Mouse (Mus musculus): Measurements from ENCODE around the gene Slc2a1.

Gene Slc2a1

GRCm38 (mm10) chr4:119157891-119158290 lies 49.4 kb downstream of the Slc2a1 start:
- in situ Hi-C loops (cut with MboI; ENCODE audit: low pct_unique_long_range_greater_than_20kb in 1 of 2, low sequenced_read_pairs in 2 of 2, unreplicated experiment in 1 of 2), result loop anchor here (25.0 kb wide), 3 partner anchors 421 to 546 kb away; partner anchors contain the start of genes Cfap57 (in 1 of the 2), Ebna1bp2 (in 1 of the 2) and Olfr1339 (in 1 of the 2)

DNA sequence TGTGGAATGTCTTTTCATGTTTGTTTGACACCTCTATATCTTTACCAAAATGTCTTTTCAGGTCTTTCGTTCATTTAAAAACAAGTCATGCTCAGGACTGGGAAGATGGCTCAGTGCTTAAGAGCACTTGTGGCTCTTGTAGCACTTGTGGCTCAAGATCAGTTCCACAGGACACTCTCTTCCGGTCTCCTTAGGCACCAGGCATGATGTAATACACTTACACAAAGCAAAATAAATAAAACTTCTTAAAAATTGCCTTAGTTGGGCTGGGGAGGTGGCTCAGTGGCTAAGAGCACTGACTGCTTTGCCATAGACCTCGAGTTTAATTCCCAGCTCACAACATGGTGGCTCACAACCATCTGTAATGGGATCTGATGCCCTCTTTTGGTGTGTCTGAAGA lies 52.8 kb downstream of the Slc2a1 start:
- in situ Hi-C loops (cut with MboI; ENCODE audit: low pct_unique_long_range_greater_than_20kb in 1 of 2, low sequenced_read_pairs in 2 of 2, unreplicated experiment in 1 of 2), result loop anchor here (25.0 kb wide), 3 partner anchors 424 to 549 kb away; partner anchors contain the start of genes Cfap57 (in 1 of the 2), Ebna1bp2 (in 1 of the 2) and Olfr1339 (in 1 of the 2)

- in situ Hi-C loops (cut with MboI; ENCODE audit: low pct_unique_long_range_greater_than_20kb in 1 of 2, low sequenced_read_pairs in 2 of 2, unreplicated experiment in 1 of 2), result loop anchor here (25.0 kb wide), 3 partner anchors 426 to 551 kb away; partner anchors contain the start of genes Cfap57 (in 1 of the 2), Ebna1bp2 (in 1 of the 2) and Olfr1339 (in 1 of the 2)
Measured at GRCm38 (mm10) chr4:119162990-119163389, 54.5 kb downstream of the Slc2a1 start.

DNA sequence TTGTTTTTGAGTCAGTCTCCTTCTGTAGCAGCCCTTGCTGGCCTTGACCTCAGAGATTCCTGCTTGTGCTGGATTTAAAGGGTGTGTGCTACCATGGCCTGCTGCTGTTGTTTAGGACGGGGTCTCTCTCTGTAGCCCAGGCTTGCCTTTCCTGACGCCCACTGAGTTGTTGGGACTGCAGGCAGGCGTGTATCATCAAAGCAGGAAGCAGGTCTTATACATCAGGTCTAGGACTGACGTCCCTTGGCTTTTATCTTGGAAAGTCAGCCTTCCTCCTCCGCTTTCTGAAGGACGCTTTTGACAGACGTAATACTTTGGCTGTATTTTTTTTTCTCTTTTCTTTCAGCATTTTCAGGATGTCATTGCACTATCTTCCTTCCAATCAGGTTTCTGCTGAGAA lies 57.4 kb downstream of the Slc2a1 start:
- in situ Hi-C loops (cut with MboI; ENCODE audit: low pct_unique_long_range_greater_than_20kb in 1 of 2, low sequenced_read_pairs in 2 of 2, unreplicated experiment in 1 of 2), result loop anchor here (5.0 to 25.0 kb wide), 4 partner anchors 159 to 554 kb away; partner anchors contain the start of genes Cfap57 (in 1 of the 2), Ebna1bp2 (in 1 of the 2) and Olfr1339 (in 1 of the 2)

DNA sequence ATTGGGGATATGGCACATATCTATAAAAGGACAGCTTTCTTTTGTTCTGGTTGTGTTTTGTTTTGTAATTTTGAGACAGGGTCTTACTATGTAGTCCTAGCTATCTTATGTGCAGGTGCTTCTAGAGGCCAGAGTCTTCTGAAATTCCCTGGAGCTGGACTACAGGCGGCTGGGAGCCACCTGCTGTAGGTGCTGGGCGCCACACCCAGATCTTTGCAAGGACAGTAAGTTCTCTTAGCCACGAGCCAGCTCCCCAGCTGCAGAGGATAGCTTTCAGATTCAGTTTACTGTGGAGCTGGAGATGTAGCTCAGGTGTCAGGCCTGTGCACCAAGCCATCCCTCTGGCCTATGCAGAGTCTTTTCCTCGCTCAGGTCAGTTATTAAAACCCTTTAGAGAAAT lies 58.6 kb downstream of the Slc2a1 start:
- in situ Hi-C loops (cut with MboI; ENCODE audit: low pct_unique_long_range_greater_than_20kb in 1 of 2, low sequenced_read_pairs in 2 of 2, unreplicated experiment in 1 of 2), result loop anchor here (5.0 to 25.0 kb wide), 4 partner anchors 160 to 555 kb away; partner anchors contain the start of genes Cfap57 (in 1 of the 2), Ebna1bp2 (in 1 of the 2) and Olfr1339 (in 1 of the 2)

DNA sequence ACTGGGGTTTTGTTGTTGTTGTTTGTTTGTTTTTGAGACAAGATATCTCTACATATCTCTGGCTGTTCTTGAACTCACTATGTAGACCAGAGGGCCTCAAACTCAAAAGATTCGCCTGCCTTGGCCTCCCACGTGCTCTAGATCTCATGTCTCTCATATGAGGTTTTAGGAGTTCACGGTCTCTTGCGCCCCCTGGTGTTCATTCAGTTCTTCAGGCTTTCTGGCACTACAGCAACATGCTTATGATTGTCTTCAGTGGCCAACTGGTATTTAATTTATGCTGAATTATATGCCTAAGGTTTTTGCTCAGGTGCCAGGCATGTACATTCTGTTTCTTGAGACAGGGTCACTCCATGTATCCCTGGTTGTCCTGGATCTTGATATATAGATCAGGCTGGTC lies 59.2 kb downstream of the Slc2a1 start:
- in situ Hi-C loops (cut with MboI; ENCODE audit: low pct_unique_long_range_greater_than_20kb in 1 of 2, low sequenced_read_pairs in 2 of 2, unreplicated experiment in 1 of 2), result loop anchor here (5.0 to 25.0 kb wide), 4 partner anchors 160 to 555 kb away; partner anchors contain the start of genes Cfap57 (in 1 of the 2), Ebna1bp2 (in 1 of the 2) and Olfr1339 (in 1 of the 2)

DNA sequence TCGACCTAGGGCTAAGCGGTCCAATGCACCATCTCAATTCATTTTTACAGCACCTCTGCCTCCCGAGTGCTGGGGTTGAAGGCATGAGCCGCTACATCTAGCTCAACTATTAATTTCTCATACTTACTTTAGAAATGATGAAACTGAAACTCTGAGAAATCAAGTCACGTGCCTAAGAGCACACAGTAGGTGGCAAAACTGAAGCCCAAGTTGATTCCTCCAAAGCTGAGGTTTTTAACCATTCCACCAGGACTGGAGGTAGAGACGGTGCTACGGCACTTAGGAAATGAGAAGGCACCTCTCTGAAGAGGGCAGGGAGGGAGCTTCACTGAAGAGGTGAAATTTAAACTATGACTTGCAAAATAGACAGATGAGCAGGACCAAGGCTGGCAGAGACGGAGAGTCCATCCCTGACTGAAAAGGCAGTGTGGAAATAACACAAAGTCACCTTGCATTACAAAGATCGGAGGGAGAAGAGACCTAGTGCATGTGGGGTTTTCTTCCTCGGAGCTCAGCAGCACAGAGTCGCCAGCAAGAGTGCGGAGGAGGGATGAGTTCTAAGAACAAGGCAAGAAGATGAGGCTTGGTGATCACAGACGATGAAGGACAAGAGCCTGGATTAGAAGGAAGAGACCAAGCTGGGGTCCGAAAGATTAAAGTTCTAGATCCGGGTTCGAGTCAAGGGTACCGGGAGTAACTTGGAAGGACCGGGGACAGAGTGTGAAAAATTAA lies 64.6 kb downstream of the Slc2a1 start:
- in situ Hi-C loops (cut with MboI; ENCODE audit: low pct_unique_long_range_greater_than_20kb in 1 of 2, low sequenced_read_pairs in 2 of 2, unreplicated experiment in 1 of 2), result loop anchor here (25.0 kb wide), 3 partner anchors 436 to 561 kb away; partner anchors contain the start of genes Cfap57 (in 1 of the 2), Ebna1bp2 (in 1 of the 2) and Olfr1339 (in 1 of the 2)

DNA sequence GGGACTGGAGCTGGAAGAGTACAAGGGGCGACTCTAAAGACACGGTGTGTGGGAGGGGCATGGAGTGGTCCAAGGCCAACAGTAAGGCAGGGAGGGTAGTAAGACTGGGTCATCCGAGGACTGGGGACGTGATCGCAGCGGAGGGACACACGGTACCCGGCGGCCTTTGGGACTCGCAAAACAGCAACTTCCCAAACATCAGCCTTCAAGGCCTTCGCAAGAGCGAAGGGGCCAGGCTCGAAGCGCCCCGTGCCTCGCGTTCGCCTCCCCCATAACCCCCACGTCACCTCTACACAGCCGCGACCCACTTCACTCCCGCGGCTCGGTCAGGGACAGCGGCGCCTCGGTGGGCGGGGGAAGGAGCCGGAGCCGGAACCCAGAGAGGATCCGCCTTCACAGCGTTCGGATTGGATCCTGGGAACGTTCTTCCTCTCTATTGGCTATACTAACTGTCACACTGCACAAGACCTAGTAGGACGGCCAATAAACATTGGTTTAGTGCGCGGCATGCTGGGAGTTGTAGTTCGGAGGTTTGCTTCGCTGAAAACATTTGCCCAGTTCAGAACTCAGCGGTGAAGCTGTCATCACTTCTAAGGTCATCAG lies 65.4 kb downstream of the Slc2a1 start, which contains the start of gene Zfp691:
Zfp691 (minus strand) TSS at position 345 of the 603 bp plus-strand sequence.
- in situ Hi-C loops (cut with MboI; ENCODE audit: low pct_unique_long_range_greater_than_20kb in 1 of 2, low sequenced_read_pairs in 2 of 2, unreplicated experiment in 1 of 2), result loop anchor here (25.0 kb wide), 3 partner anchors 437 to 562 kb away; partner anchors contain the start of genes Cfap57 (in 1 of the 2), Ebna1bp2 (in 1 of the 2) and Olfr1339 (in 1 of the 2)

- in situ Hi-C loops (cut with MboI; ENCODE audit: low pct_unique_long_range_greater_than_20kb in 1 of 2, low sequenced_read_pairs in 2 of 2, unreplicated experiment in 1 of 2), result no loop called here
Measured at GRCm38 (mm10) chr4:119177702-119178101, 69.2 kb downstream of the Slc2a1 start.

GRCm38 (mm10) chr4:119178331-119178730 lies 69.8 kb downstream of the Slc2a1 start:
- in situ Hi-C loops (cut with MboI; ENCODE audit: low pct_unique_long_range_greater_than_20kb in 1 of 2, low sequenced_read_pairs in 2 of 2, unreplicated experiment in 1 of 2), result no loop called here

GRCm38 (mm10) chr4:119180133-119180707 lies 71.7 kb downstream of the Slc2a1 start:
- in situ Hi-C loops (cut with MboI; ENCODE audit: low pct_unique_long_range_greater_than_20kb in 1 of 2, low sequenced_read_pairs in 2 of 2, unreplicated experiment in 1 of 2), result no loop called here

DNA sequence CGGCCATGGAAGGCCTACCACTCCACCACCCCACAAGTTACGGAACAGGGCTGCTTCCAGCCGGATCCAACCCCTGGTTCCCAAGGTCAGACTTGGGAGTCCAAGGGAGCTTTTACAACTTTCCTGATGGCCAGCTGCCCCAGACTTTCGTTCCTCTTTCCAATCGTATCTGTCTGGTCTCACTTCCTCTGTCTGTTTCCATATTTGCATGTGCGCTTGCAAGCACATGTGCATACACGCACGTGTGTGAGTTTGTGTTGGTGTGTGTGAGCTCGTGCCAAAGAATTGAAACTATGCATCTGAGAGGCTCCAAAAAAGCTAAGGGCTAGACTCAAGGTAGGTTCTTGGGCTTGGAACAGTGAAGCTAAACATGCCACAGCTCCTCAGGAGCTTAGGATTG lies 72.9 kb downstream of the Slc2a1 start:
- in situ Hi-C loops (cut with MboI; ENCODE audit: low pct_unique_long_range_greater_than_20kb in 1 of 2, low sequenced_read_pairs in 2 of 2, unreplicated experiment in 1 of 2), result no loop called here

GRCm38 (mm10) chr4:119183525-119183924 lies 75.0 kb downstream of the Slc2a1 start:
- in situ Hi-C loops (cut with MboI; ENCODE audit: low pct_unique_long_range_greater_than_20kb in 1 of 2, low sequenced_read_pairs in 2 of 2, unreplicated experiment in 1 of 2), result no loop called here

- in situ Hi-C loops (cut with MboI; ENCODE audit: low pct_unique_long_range_greater_than_20kb in 1 of 2, low sequenced_read_pairs in 2 of 2, unreplicated experiment in 1 of 2), result no loop called here
Measured at GRCm38 (mm10) chr4:119185771-119186170, 77.3 kb downstream of the Slc2a1 start.
